Mouse (Mus musculus): ENCODE results near the gene Ulk4.
A peak's percentile ranks its signal among the peaks of the same experiment; 100 is the strongest.

Ulk4 gene

GRCm38 (mm10) chr9:121107643-121108042 is 169.4 kb downstream of the Ulk4 start:
- DNase-seq (ENCODE audit: low read depth, low spot score), result peak; percentile 83

- peak; percentile 12 for DNase-seq (ENCODE audit: low read depth, low spot score)
Measured at GRCm38 (mm10) chr9:121107101-121107500, 169.9 kb downstream of the Ulk4 start.

GRCm38 (mm10) chr9:121101516-121101915 is 175.5 kb downstream of the Ulk4 start:
- no peak for DNase-seq (ENCODE audit: low read depth, low spot score)

- no peak for DNase-seq (ENCODE audit: low read depth, low spot score)
Measured at GRCm38 (mm10) chr9:121099453-121099852, 177.5 kb downstream of the Ulk4 start.

GRCm38 (mm10) chr9:121093760-121094159 is 183.2 kb downstream of the Ulk4 start:
- no peak for DNase-seq (ENCODE audit: low read depth, low spot score)

GRCm38 (mm10) chr9:121092568-121092967 is 184.4 kb downstream of the Ulk4 start:
- no peak for DNase-seq (ENCODE audit: low read depth, low spot score)

GRCm38 (mm10) chr9:121091016-121091735 is 185.8 kb downstream of the Ulk4 start:
- DNase-seq (ENCODE audit: low read depth, low spot score), result no peak

GRCm38 (mm10) chr9:121087661-121088060 is 189.3 kb downstream of the Ulk4 start:
- DNase-seq (ENCODE audit: low read depth, low spot score), result no peak

GRCm38 (mm10) chr9:121084191-121084590 is 192.8 kb downstream of the Ulk4 start:
- no peak for DNase-seq (ENCODE audit: low read depth, low spot score)

GRCm38 (mm10) chr9:121080834-121081233 is 196.2 kb downstream of the Ulk4 start:
- DNase-seq (ENCODE audit: low read depth, low spot score), result no peak

GRCm38 (mm10) chr9:121080413-121080812 is 196.6 kb downstream of the Ulk4 start:
- DNase-seq (ENCODE audit: low read depth, low spot score), result no peak

- no peak for DNase-seq (ENCODE audit: low read depth, low spot score)
Measured at GRCm38 (mm10) chr9:121079388-121080088, 197.5 kb downstream of the Ulk4 start.

GRCm38 (mm10) chr9:121076291-121076690 is 200.7 kb downstream of the Ulk4 start:
- DNase-seq (ENCODE audit: low read depth, low spot score), result no peak

GRCm38 (mm10) chr9:121075246-121075645 is 201.8 kb downstream of the Ulk4 start:
- DNase-seq (ENCODE audit: low read depth, low spot score), result no peak

GRCm38 (mm10) chr9:121074726-121075125 is 202.3 kb downstream of the Ulk4 start:
- DNase-seq (ENCODE audit: low read depth, low spot score), result no peak

- DNase-seq (ENCODE audit: low read depth, low spot score), result no peak
Measured at GRCm38 (mm10) chr9:121072127-121072757, 204.8 kb downstream of the Ulk4 start.

GRCm38 (mm10) chr9:121071461-121072126 is 205.4 kb downstream of the Ulk4 start:
- no peak for DNase-seq (ENCODE audit: low read depth, low spot score)

GRCm38 (mm10) chr9:121071050-121071449 is 205.9 kb downstream of the Ulk4 start:
- DNase-seq (ENCODE audit: low read depth, low spot score), result no peak

- DNase-seq (ENCODE audit: low read depth, low spot score), result no peak
Measured at GRCm38 (mm10) chr9:121068115-121068514, 208.9 kb downstream of the Ulk4 start.

- DNase-seq (ENCODE audit: low read depth, low spot score), result no peak
Measured at GRCm38 (mm10) chr9:121067043-121067442, 210.0 kb downstream of the Ulk4 start.

- DNase-seq (ENCODE audit: low read depth, low spot score), result no peak
Measured at GRCm38 (mm10) chr9:121065383-121065978, 211.5 kb downstream of the Ulk4 start.

All from skeletal muscle tissue, adult 2 months (tissue).